Mouse (Mus musculus) G1E (cell line): ENCODE results near the gene Fstl1. TPM values are rescaled to one million over a fixed set of nuclear protein-coding genes. Genes with fewer than 3 reads are reported as not detected.

Source experiments
- ATAC-seq: 2 replicates; pipeline ENCODE4 v1.8.0; 2016; ENCODE audit warnings: mild to moderate bottlenecking; ENCODE audit not compliant: insufficient number of reproducible peaks, poor library complexity, low FRiP score, severe bottlenecking; ENCODE audit errors: extremely low read depth
- DNase-seq: peaks from one replicate; pipeline ENCODE4 v3.0.0; 2012; ENCODE audit warnings: low spot score
- H3K27me3 ChIP-seq: 2 replicates; pipeline ENCODE4 v1.6.1; 2012; ENCODE audit warnings: mild to moderate bottlenecking, low read length, inconsistent platforms; ENCODE audit not compliant: insufficient read depth
- H3K36me3 ChIP-seq: replicated peaks from 2 replicates; pipeline ENCODE3; 2012; ENCODE audit warnings: mild to moderate bottlenecking, inconsistent platforms
- H3K4me1 ChIP-seq: 2 replicates; pipeline ENCODE4 v1.6.1; 2012; ENCODE audit warnings: low read depth, low read length, inconsistent platforms, mixed read lengths; ENCODE audit not compliant: insufficient read depth
- H3K4me3 ChIP-seq: 2 replicates; pipeline ENCODE4 v1.5.1; 2012; ENCODE audit warnings: low read depth, mild to moderate bottlenecking, inconsistent platforms, low read length, moderate library complexity, mixed read lengths
- H3K9me3 ChIP-seq: replicated peaks from 2 replicates; pipeline ENCODE4 v1.6.1; 2012; ENCODE audit warnings: inconsistent platforms
- CTCF ChIP-seq: IDR thresholded peaks from 2 replicates; pipeline ENCODE4 v1.5.1; 2012; ENCODE audit warnings: low read depth, low read length, inconsistent platforms, mixed read lengths
- GATA1 ChIP-seq: IDR thresholded peaks from 2 replicates; pipeline ENCODE4 v1.6.1; 2012; ENCODE audit warnings: borderline replicate concordance, low read length, inconsistent platforms, mixed read lengths
- GATA2 ChIP-seq: IDR thresholded peaks from 2 replicates; pipeline ENCODE4 v1.6.1; 2012; ENCODE audit warnings: low read depth, low read length, inconsistent platforms, borderline replicate concordance
- POLR2AphosphoS5 ChIP-seq: IDR thresholded peaks from 2 replicates; pipeline ENCODE4 v1.6.1; 2012; ENCODE audit warnings: low read depth, low read length, inconsistent platforms; ENCODE audit not compliant: insufficient replicate concordance
- TAL1 ChIP-seq: conservative IDR thresholded peaks from 2 replicates; pipeline ENCODE4 v1.6.1; 2012; ENCODE audit warnings: low read depth, low read length, inconsistent platforms, mixed read lengths
- polyA plus RNA-seq: library from polyadenylated mRNA; stranded (reverse); fragments of >175 nt; gene quantifications from 2 replicates; pipeline ENCODE4 v1.2.3, GENCODE M21; 2012
- total RNA-seq, 2 experiments: library from RNA; stranded (forward) in 1 of 2; stranded (reverse) in 1 of 2; fragments of 200-1000 nt in 1 of 2; fragments of >200 nt in 1 of 2; fragmentation: Nextera tagmentation in 1 of 2; gene quantifications; 2 replicates each; pipeline ENCODE4 v1.2.3; 2014 to 2017

Gene Fstl1
- total and polyA plus RNA-seq, 3 experiments = 0.67 to 7.4 (median 4.8) TPM

DNA sequence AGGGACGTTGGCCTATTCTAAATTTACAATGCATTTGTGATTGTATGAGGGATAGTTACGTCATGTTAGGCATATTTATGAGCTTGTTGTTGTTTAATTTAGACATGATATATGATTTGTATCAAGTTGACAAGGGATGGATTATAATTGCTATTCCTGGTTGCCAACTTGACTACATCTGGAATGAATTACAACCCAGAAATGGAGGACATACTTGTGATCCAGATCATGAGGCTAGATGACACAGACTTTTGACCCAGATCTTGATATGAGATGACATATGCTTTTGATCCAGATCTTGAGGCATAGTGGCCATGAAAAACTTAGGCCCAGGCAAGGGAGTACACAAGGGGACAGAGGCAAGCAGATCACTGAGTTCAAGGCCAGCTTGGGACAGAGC is 36.6 kb upstream of the Fstl1 start:
- TF ChIP-seq GATA2 (no peak), GATA1 (no peak), CTCF (no peak), POLR2AphosphoS5 (no peak), TAL1 (no peak)
- no peaks in the 10 kb centered on the region for H3K9me3 ChIP-seq
- no peak overlapping the region for H3K4me3 ChIP-seq
- no peaks in the 10 kb centered on the region for H3K36me3 ChIP-seq
- peaks cover 2% of the 10 kb centered on the region; the same call in 1 of the 2 replicates for H3K4me1 ChIP-seq
- H3K27me3 ChIP-seq = peaks cover 26% of the 10 kb centered on the region
- ATAC-seq (no peak), DNase-seq (no peak)

DNA sequence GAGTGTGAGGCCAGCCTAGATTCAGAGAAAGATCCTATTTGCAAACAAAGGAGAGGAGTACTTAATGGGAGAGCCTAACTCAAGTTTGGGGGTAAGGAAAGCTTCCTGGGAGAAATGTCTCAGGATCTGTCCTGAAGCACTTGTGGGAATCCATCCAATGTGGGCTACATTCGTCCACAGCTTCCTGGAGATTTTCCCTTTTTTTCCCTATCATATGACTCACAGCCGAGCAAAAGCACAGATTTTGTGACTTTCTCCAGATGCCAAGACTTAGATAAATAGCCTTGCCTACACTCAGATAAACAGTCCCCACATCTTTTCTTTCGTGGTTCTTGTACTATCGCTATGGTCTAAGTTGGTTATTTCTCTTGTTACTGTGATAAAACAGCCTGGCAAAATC is 34.4 kb upstream of the Fstl1 start:
- DNase-seq = no peak
- Histone ChIP-seq H3K27me3 (peaks cover 16% of the 10 kb centered on the region), H3K4me1 (no peaks in the 10 kb centered on the region), H3K4me3 (no peak overlapping the region), H3K36me3 (no peaks in the 10 kb centered on the region), H3K9me3 (no peaks in the 10 kb centered on the region)
- no peak for ATAC-seq
- TF ChIP-seq POLR2AphosphoS5 (no peak), CTCF (no peak), TAL1 (no peak), GATA2 (no peak), GATA1 (no peak)

DNA sequence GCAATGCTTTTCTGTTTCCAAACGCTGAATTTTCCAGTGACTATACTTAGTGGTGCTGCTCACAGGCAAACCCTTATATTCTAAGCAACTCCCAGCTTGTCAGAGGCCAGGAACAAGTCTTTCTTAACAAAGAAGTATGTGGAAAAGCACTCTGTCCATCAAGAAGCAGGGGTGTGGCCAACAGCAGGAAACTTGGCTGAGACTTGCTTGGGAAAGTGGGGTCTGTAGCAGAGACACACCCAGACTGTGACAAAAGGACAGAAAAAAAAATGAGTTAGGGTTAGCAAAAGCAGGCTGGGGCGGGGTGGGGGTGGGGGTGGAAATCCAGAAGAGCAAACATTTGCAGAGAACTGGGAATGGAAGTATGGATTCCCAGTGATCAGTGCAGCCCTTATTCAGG is 23.8 kb upstream of the Fstl1 start:
- H3K4me3 ChIP-seq = no peak overlapping the region
- no peaks in the 10 kb centered on the region for H3K36me3 ChIP-seq
- no peaks in the 10 kb centered on the region for H3K9me3 ChIP-seq
- TF ChIP-seq GATA2 (no peak), GATA1 (no peak), TAL1 (no peak), CTCF (no peak), POLR2AphosphoS5 (no peak)
- H3K4me1 ChIP-seq = peaks cover 11% of the 10 kb centered on the region
- DNase-seq = no peak
- ATAC-seq = no peak
- H3K27me3 ChIP-seq = peaks cover 28% of the 10 kb centered on the region

DNA sequence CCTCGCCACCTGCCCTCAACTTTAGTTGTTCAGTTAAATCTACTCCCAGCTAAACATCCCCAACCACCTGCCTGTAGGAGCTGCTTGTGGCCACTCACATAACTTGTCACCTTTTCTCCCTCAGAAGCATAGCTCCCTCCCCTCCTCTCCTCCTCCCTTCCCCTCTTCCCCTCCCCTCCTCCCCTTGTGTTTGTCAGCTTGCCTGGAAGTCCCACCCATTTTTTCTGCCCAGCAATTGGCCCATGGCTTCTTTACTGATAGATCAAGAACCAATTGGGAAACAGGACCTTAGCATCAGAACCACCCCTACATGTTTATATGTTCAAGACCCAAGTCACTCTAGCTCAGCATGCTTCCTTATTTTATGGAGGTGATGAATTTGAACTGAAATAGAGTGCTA is 22.9 kb upstream of the Fstl1 start:
- no peak for DNase-seq
- ATAC-seq = no peak
- no peaks in the 10 kb centered on the region for H3K9me3 ChIP-seq
- no peaks in the 10 kb centered on the region for H3K36me3 ChIP-seq
- peaks cover 34% of the 10 kb centered on the region for H3K27me3 ChIP-seq
- TF ChIP-seq GATA2 (no peak), CTCF (no peak), TAL1 (no peak), POLR2AphosphoS5 (no peak)
- H3K4me1 ChIP-seq = peaks cover 11% of the 10 kb centered on the region
- H3K4me3 ChIP-seq = no peak overlapping the region

DNA sequence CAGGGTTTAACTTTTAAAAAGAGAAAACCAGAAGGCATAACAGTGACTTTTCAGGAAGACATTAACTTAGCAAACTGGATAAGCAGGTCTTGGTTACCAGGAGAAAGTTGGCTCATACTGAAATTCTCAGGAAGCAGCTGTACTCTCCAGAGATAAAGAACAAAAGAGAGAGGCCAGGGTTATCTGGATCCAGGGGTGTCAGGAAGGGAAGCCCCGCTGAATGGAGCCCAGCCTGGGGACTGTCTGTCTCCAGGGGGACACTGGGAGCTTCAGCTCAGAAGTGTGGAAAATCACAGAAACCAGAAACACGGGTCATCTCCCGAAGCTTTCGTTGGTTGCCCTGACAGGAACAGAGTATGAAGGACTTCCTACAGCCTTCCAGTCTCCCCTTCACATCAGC is 22.2 kb upstream of the Fstl1 start:
- no peaks in the 10 kb centered on the region for H3K9me3 ChIP-seq
- ATAC-seq = no peak
- TF ChIP-seq CTCF (no peak), POLR2AphosphoS5 (no peak), GATA1 (no peak), GATA2 (no peak), TAL1 (no peak)
- DNase-seq = no peak
- peaks cover 37% of the 10 kb centered on the region for H3K27me3 ChIP-seq
- no peaks in the 10 kb centered on the region for H3K36me3 ChIP-seq
- no peak overlapping the region for H3K4me3 ChIP-seq
- H3K4me1 ChIP-seq = peaks cover 11% of the 10 kb centered on the region

DNA sequence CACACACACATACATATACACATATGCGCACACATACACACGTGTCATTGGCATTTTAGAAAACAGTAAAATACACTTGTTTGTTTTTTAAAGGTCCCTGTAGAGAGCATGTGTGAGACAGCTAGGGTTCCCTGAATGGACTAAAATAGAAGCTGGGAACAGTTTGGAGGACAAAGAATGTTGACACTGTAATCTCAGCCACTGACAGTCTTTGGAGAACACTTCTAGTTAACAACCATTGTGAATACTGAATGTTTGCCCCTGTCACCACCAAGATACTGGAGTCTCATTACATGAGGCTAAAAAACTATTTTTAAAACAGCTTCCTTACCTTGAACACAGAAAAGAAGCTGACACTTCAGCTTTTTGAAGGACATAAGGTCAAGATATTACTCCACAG is 19.4 kb upstream of the Fstl1 start:
- no peaks in the 10 kb centered on the region for H3K36me3 ChIP-seq
- peaks cover 41% of the 10 kb centered on the region for H3K27me3 ChIP-seq
- no peak for DNase-seq
- no peak for TF ChIP-seq POLR2AphosphoS5
- no peak for TF ChIP-seq CTCF
- ATAC-seq = no peak
- H3K9me3 ChIP-seq = no peaks in the 10 kb centered on the region
- H3K4me1 ChIP-seq = peaks cover 11% of the 10 kb centered on the region
- H3K4me3 ChIP-seq = no peak overlapping the region

DNA sequence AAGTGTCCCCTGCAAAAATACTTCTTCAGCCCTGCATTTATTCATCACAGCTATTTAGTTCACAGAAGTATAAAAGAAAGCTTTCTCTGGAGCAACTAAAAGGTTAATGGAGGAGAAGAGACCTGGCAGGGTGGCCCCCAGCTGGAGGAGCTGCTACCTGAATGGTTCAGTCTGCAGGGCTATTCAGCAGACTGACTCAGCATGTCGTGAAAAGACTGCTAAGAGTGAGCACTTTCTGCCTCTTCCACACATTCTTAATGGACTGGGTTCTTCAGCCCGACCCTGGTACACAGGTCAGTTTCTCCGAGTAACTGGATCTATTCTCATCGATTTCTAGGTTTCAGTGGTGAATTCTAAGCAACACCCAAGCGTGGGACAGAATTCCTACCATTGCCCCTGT is 12.9 kb upstream of the Fstl1 start:
- no peak for ATAC-seq
- TF ChIP-seq TAL1 = no peak
- no peak for TF ChIP-seq CTCF
- TF ChIP-seq GATA2 = no peak
- TF ChIP-seq GATA1 = no peak
- no peak for TF ChIP-seq POLR2AphosphoS5
- peaks cover 45% of the 10 kb centered on the region for H3K27me3 ChIP-seq
- H3K4me3 ChIP-seq = no peak overlapping the region
- no peaks in the 10 kb centered on the region for H3K4me1 ChIP-seq
- DNase-seq = no peak
- no peaks in the 10 kb centered on the region for H3K9me3 ChIP-seq
- H3K36me3 ChIP-seq = no peaks in the 10 kb centered on the region
